Mouse (Mus musculus): ENCODE measurements around the gene Steap3. TPM values are rescaled to one million over a fixed set of nuclear protein-coding genes. Genes with fewer than 3 reads are reported as not detected.

The Steap3 gene
- polyA plus RNA-seq, 1 experiment from 2014 or later: 1.3 TPM

- H3K4me3 ChIP-seq: no peak overlapping the region
- H3K36me3 ChIP-seq (ENCODE audit: poor library complexity, severe bottlenecking): no peaks in the 10 kb centered on the region
- no peaks in the 10 kb centered on the region for H3K27me3 ChIP-seq
- H3K9me3 ChIP-seq (replicated peaks): no peaks in the 10 kb centered on the region
- H3K4me2 ChIP-seq: no peak overlapping the region
- no peak overlapping the region for H3K9ac ChIP-seq
- H3K4me1 ChIP-seq: no peaks in the 10 kb centered on the region
- no peak for ATAC-seq
- H3K27ac ChIP-seq: no peak overlapping the region
- WGBS: 68% methylated on average over 3 of the region's 3 CpGs
Measured at GRCm38 (mm10) chr1:120247351-120247750, 25.2 kb downstream of the Steap3 start.

DNA sequence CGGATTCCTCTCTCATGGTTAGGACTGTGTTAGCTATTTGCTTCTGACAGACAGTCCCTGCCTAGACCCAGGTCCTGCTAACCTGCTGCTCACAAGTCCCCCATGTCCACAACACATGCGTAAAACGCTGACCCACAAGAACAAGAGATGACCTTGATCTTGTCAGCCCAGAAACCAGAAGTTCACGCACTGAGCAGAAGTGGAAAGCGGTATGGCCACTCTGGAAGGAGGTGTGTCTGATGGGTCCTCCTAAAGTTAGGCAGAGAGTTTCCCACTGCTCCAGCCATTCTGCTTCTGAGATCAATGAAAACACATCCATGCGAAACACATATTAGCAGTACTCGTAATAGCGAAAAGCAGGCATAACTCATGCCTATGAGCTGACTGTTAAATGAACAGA is 25.6 kb downstream of the Steap3 start:
- no peak overlapping the region for H3K9ac ChIP-seq
- H3K4me1 ChIP-seq: no peaks in the 10 kb centered on the region
- no peak for ATAC-seq
- no peaks in the 10 kb centered on the region for H3K9me3 ChIP-seq (replicated peaks)
- H3K4me3 ChIP-seq: no peak overlapping the region
- H3K36me3 ChIP-seq (ENCODE audit: poor library complexity, severe bottlenecking): no peaks in the 10 kb centered on the region
- H3K27me3 ChIP-seq: no peaks in the 10 kb centered on the region
- H3K4me2 ChIP-seq: no peak overlapping the region
- WGBS: 95% methylated on average over 8 of the region's 8 CpGs
- H3K27ac ChIP-seq: no peak overlapping the region

DNA sequence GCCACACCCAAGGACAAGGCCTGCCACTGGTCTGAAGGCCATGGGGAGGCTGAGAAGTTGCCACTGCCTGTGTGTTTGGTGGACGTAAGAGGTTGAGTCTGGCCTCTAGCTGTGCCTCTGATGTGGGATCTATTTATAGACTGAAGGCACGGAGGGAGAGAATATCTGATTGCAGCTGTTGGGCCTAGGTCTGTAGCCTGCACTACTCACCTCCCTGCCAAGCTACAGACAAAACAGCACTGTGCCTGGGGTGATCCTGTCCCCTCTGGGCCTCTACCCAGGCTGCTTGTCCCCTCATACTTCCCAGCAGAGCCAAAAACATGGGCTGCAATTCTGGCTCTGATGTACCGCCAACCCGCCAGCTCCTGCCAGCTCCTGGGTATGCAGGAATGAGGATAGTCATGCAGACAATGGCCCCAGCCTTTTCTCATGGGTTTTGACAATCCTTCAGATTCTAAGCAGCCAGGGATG is 26.8 kb downstream of the Steap3 start:
- no peaks in the 10 kb centered on the region for H3K27me3 ChIP-seq

GRCm38 (mm10) chr1:120244646-120245045 is 27.9 kb downstream of the Steap3 start:
- H3K4me3 ChIP-seq: no peak overlapping the region
- H3K27me3 ChIP-seq: no peaks in the 10 kb centered on the region
- H3K4me2 ChIP-seq: no peak overlapping the region
- WGBS: 91% methylated on average over 11 of the region's 11 CpGs
- H3K27ac ChIP-seq: no peak overlapping the region
- H3K9me3 ChIP-seq (replicated peaks): no peaks in the 10 kb centered on the region
- no peaks in the 10 kb centered on the region for H3K4me1 ChIP-seq
- H3K9ac ChIP-seq: no peak overlapping the region
- no peak for ATAC-seq
- no peaks in the 10 kb centered on the region for H3K36me3 ChIP-seq (ENCODE audit: poor library complexity, severe bottlenecking)

More for the DNA sequence above, 26.8 kb downstream of the Steap3 start:
- no peaks in the 10 kb centered on the region for H3K9me3 ChIP-seq (replicated peaks)
- ATAC-seq: peak; percentile 72
- no peak overlapping the region for H3K4me2 ChIP-seq
- no peak overlapping the region for H3K27ac ChIP-seq
- whole genome bisulfite sequencing: 61% methylated on average over 4 of the region's 4 CpGs
- no peak overlapping the region for H3K9ac ChIP-seq
- no peak overlapping the region for H3K4me3 ChIP-seq
- no peaks in the 10 kb centered on the region for H3K4me1 ChIP-seq
- no peaks in the 10 kb centered on the region for H3K36me3 ChIP-seq (ENCODE audit: poor library complexity, severe bottlenecking)

DNA sequence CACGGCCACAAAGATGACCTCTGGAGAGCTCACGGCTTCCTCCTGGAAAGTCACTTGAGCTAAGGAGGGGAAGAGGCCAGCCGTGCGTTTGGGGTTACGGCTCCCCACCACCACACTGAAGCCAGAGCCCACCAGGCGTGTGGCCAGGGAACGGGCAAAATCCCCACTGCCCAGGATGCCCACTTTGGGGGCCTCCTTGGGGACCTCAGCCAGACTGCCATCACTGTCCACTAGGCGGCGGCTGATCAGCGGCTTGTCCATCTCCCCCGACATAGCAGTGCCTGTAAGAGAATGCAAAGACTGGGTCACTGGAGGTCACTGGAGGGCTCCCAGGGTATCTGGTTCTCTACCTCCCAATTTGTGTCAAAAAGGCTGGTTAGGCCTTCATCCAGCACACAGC is 28.5 kb downstream of the Steap3 start:
- Histone ChIP-seq H3K27ac (no peak overlapping the region), H3K27me3 (no peaks in the 10 kb centered on the region), H3K4me1 (no peaks in the 10 kb centered on the region), H3K4me2 (no peak overlapping the region), H3K9ac (no peak overlapping the region), H3K4me3 (no peak overlapping the region), H3K9me3 (replicated peaks) (no peaks in the 10 kb centered on the region), H3K36me3 (ENCODE audit: poor library complexity, severe bottlenecking) (no peaks in the 10 kb centered on the region)
- 79% methylated on average over 11 of the region's 11 CpGs for WGBS
- no peak for ATAC-seq

DNA sequence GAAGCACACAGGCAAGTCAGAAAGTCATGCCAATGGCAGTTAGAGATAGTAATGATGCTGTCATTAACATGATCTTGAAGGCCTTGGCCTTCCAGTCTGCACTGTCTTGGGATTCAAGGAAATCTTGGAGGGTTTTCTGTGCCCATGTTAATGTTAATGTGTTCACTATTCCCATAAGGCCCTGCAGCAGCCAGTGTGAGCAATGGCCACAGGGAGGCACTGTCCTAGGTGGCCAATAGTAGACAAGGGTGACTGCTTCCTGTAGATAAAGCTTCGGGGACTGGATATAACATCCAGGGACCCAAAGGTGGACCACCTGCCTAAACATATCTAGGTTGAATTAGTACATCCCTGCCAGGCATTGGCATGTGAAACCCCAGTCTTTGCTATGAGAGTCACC is 35.4 kb downstream of the Steap3 start:
- ATAC-seq: no peak
- Histone ChIP-seq H3K27ac (no peak overlapping the region), H3K27me3 (no peaks in the 10 kb centered on the region), H3K36me3 (ENCODE audit: poor library complexity, severe bottlenecking) (no peaks in the 10 kb centered on the region), H3K4me3 (no peak overlapping the region), H3K9ac (no peak overlapping the region), H3K4me1 (no peaks in the 10 kb centered on the region), H3K9me3 (replicated peaks) (no peaks in the 10 kb centered on the region), H3K4me2 (no peak overlapping the region)
- WGBS: 80% methylated on average over 1 of the region's 1 CpGs

- Histone ChIP-seq H3K36me3 (ENCODE audit: poor library complexity, severe bottlenecking) (no peaks in the 10 kb centered on the region), H3K9me3 (replicated peaks) (no peaks in the 10 kb centered on the region), H3K9ac (no peak overlapping the region), H3K27ac (no peak overlapping the region), H3K4me2 (no peak overlapping the region), H3K4me1 (no peaks in the 10 kb centered on the region), H3K4me3 (no peak overlapping the region), H3K27me3 (no peaks in the 10 kb centered on the region)
- no peak for ATAC-seq
- 88% methylated on average over 14 of the region's 14 CpGs for WGBS
Measured at GRCm38 (mm10) chr1:120236424-120236823, 36.1 kb downstream of the Steap3 start.

DNA sequence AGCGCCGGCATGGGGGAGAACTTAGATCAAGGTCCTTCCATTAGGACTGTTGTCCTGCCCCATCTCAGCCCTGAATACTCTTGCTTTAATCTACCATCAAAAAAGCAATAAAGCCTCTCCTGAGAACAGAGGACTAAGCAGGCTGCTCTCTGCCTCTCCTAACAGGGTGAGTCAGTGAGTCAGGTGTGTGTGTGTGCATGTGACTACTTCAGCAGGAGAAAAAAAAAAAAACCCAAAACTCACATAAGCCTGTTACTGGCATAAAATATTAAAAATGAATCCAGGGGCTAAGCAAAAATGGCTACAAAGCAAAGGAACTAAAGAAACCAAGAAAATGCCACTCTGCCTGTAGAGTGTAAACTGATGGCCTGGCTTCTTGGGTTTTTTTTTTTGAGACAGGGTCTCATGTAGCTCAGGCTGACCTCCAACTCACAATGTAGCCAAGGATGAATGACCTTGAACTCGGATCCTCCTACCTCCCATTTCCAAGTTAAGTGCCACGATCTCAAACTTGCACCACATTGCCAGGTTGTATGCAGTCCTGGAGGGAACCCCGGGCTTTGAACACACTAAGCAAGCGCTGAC is 36.8 kb downstream of the Steap3 start:
- Histone ChIP-seq H3K4me1 (no peaks in the 10 kb centered on the region), H3K9me3 (replicated peaks) (no peaks in the 10 kb centered on the region), H3K36me3 (ENCODE audit: poor library complexity, severe bottlenecking) (no peaks in the 10 kb centered on the region), H3K27me3 (no peaks in the 10 kb centered on the region), H3K4me3 (no peak overlapping the region), H3K4me2 (no peak overlapping the region), H3K27ac (no peak overlapping the region), H3K9ac (no peak overlapping the region)
- no peak for ATAC-seq
- 89% methylated on average over 6 of the region's 6 CpGs for WGBS

- Histone ChIP-seq H3K27ac (no peak overlapping the region), H3K27me3 (no peaks in the 10 kb centered on the region), H3K36me3 (ENCODE audit: poor library complexity, severe bottlenecking) (no peaks in the 10 kb centered on the region), H3K4me1 (no peaks in the 10 kb centered on the region), H3K9me3 (replicated peaks) (no peaks in the 10 kb centered on the region), H3K9ac (no peak overlapping the region), H3K4me3 (no peak overlapping the region), H3K4me2 (no peak overlapping the region)
- no peak for ATAC-seq
- WGBS: 77% methylated on average over 6 of the region's 6 CpGs
Measured at GRCm38 (mm10) chr1:120232170-120232569, 40.3 kb downstream of the Steap3 start.

DNA sequence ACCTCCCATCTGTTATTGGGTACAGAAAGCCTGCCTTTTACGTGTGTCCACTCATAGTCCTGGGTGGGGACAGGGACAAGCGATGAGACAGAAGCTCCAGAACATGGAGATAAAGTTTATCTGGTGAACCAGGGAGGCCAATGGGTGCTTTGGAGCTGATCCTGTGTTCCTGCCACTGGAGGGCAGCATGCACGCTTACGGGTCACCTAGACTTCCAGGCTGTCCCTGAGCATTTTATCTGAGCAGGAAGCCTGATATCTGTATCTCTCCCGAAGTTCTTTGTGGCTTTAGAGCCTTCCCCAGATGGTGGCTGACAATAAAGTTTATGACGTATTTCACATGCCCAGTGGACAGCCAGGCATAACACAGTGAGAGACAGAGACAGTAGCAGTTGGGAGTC is 41.2 kb downstream of the Steap3 start:
- Histone ChIP-seq H3K4me3 (no peak overlapping the region), H3K27ac (no peak overlapping the region), H3K9me3 (replicated peaks) (no peaks in the 10 kb centered on the region), H3K4me1 (no peaks in the 10 kb centered on the region), H3K27me3 (no peaks in the 10 kb centered on the region), H3K4me2 (no peak overlapping the region), H3K36me3 (ENCODE audit: poor library complexity, severe bottlenecking) (no peaks in the 10 kb centered on the region), H3K9ac (no peak overlapping the region)
- ATAC-seq: no peak
- WGBS: 49% methylated on average over 6 of the region's 6 CpGs

DNA sequence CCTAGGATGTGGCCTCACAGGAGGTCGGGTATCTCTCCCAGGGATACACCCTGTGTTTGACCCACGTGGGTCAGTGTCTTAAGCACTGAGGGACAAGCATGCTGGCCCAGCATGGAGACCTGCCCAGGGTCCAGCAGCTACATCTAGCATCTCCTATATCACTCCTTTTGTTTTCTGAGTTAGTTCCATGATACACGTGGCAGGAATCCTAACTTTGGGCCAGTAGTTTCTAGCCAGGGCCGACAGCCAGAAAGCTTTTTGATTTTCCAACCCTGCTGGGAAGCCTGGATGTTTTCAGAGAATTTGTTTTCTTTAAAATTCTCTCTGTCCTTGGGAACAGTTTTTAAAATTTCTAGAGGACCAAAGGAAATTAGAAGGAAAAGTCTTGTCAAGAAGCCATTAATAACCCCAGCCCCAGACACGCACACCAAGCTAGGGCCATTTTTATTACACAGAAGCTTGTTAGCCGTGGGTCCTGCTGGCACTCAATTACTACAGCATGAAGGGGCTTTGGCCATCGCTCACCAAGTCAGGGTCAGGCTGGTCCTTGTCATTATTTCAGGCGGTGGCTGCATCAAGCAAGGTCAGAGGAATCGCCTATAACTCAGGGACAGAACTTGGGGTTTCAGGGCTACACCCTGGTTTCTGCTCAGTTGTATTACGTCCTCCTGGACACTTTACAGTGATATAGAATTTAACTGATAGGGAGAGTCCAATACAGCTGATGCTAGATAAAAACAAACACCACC is 42.6 kb downstream of the Steap3 start:
- Histone ChIP-seq H3K36me3 (ENCODE audit: poor library complexity, severe bottlenecking) (no peaks in the 10 kb centered on the region), H3K27me3 (no peaks in the 10 kb centered on the region), H3K27ac (no peak overlapping the region), H3K4me2 (no peak overlapping the region), H3K9ac (no peak overlapping the region), H3K9me3 (replicated peaks) (no peaks in the 10 kb centered on the region), H3K4me3 (no peak overlapping the region), H3K4me1 (no peaks in the 10 kb centered on the region)
- 85% methylated on average over 10 of the region's 10 CpGs for WGBS
- no peak for ATAC-seq

- Histone ChIP-seq H3K4me1 (no peaks in the 10 kb centered on the region), H3K4me2 (no peak overlapping the region), H3K36me3 (ENCODE audit: poor library complexity, severe bottlenecking) (no peaks in the 10 kb centered on the region), H3K27me3 (no peaks in the 10 kb centered on the region), H3K27ac (no peak overlapping the region), H3K4me3 (no peak overlapping the region), H3K9ac (no peak overlapping the region), H3K9me3 (replicated peaks) (no peaks in the 10 kb centered on the region)
- 84% methylated on average over 4 of the region's 4 CpGs for WGBS
- no peak for ATAC-seq
Measured at GRCm38 (mm10) chr1:120223613-120224012, 48.9 kb downstream of the Steap3 start.

DNA sequence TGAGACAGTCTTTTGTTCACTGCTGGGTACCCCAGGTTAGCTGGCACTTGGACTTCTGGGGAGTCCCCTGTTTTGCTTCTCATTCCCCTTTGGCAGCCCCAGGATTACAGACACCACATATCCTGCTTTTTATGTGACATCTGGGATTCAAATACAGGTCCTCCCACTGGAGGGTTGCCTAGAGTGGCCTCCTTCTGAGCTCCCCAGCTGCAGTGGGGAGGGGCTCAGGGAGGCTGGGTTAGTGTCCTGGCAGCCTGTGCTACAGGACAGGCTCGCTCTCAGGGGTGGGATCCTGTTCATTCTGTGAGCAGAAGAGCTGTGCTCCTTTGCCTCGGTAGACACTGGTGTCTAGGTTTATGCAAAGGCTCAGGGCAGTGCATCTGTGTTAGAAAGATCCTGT is 51.2 kb downstream of the Steap3 start:
- WGBS: 61% methylated on average over 2 of the region's 2 CpGs
- Histone ChIP-seq H3K4me3 (no peak overlapping the region), H3K9ac (no peak overlapping the region), H3K27me3 (no peaks in the 10 kb centered on the region), H3K9me3 (replicated peaks) (no peaks in the 10 kb centered on the region), H3K4me1 (no peaks in the 10 kb centered on the region), H3K27ac (no peak overlapping the region), H3K4me2 (no peak overlapping the region), H3K36me3 (ENCODE audit: poor library complexity, severe bottlenecking) (no peaks in the 10 kb centered on the region)
- peak; percentile 19; the same call in 1 of the 2 replicates for ATAC-seq
